Mouse (Mus musculus): Measurements from ENCODE around the gene Htatsf1. TPM values are rescaled to one million over a fixed set of nuclear protein-coding genes. Genes with fewer than 3 reads are reported as not detected.

The Htatsf1 gene
- polyA plus RNA-seq, 1 experiment from 2014 or later = 75.0 TPM

GRCm38 (mm10) chrX:57087806-57088205, 34.4 kb downstream of the Htatsf1 start, which contains the start of gene Vgll1:
Vgll1 (plus strand) TSS chrX:57088106.
- no peaks in the 10 kb centered on the region for H3K9me3 ChIP-seq (ENCODE audit: low read depth, low read length)
- H3K4me3 ChIP-seq (ENCODE audit: low read depth, low read length) = no peak within 1 kb of the TSS
- no peaks in the 10 kb centered on the region for H3K4me1 ChIP-seq (ENCODE audit: insufficient read depth)
- TF ChIP-seq CTCF (IDR thresholded peaks at IDR 0.05; ENCODE audit: low read depth) = no peak
- no peak within 1 kb of the TSS for H3K27ac ChIP-seq (ENCODE audit: low read depth)
- H3K4me2 ChIP-seq = no peak within 1 kb of the TSS
- H3K27me3 ChIP-seq (ENCODE audit: insufficient read depth, low read length) = no peaks in the 10 kb centered on the region
- H3K36me3 ChIP-seq (ENCODE audit: insufficient read depth) = no peaks in the 10 kb centered on the region
- ATAC-seq (ENCODE audit: insufficient read depth) (no peak), DNase-seq (no peak)
- WGBS = 67% methylated on average over 4 of the region's 4 CpGs
- H3K9ac ChIP-seq = no peak within 1 kb of the TSS

DNA sequence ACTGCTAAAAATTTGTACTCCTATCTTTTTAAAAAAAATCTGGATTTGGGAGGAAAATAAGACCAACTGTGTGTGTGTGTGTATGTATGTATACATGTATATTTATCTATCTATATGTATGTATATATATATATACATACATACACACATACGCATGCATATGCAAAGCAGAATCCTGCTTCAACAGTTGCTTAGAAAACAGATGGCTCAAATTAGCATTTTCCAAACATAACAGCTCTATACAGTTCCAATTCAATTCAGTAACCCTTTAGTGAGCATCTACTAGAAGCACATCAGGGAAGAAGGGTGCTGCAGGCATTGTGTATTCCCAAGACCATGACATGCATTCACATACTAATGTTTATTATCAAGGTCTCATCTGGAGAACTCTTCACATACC, 50.0 kb downstream of the Htatsf1 start:
- H3K27me3 ChIP-seq (ENCODE audit: insufficient read depth, low read length) = no peaks in the 10 kb centered on the region
- TF ChIP-seq CTCF (IDR thresholded peaks at IDR 0.05; ENCODE audit: low read depth) = no peak
- WGBS = 88% methylated on average over 1 of the region's 1 CpGs
- no peak overlapping the region for H3K4me3 ChIP-seq (ENCODE audit: low read depth, low read length)
- no peak for ATAC-seq (ENCODE audit: insufficient read depth)
- H3K27ac ChIP-seq (ENCODE audit: low read depth) = no peak overlapping the region
- no peak overlapping the region for H3K9ac ChIP-seq
- H3K9me3 ChIP-seq (ENCODE audit: low read depth, low read length) = no peaks in the 10 kb centered on the region
- no peaks in the 10 kb centered on the region for H3K36me3 ChIP-seq (ENCODE audit: insufficient read depth)
- no peaks in the 10 kb centered on the region for H3K4me1 ChIP-seq (ENCODE audit: insufficient read depth)
- DNase-seq = no peak
- H3K4me2 ChIP-seq = no peak overlapping the region

DNA sequence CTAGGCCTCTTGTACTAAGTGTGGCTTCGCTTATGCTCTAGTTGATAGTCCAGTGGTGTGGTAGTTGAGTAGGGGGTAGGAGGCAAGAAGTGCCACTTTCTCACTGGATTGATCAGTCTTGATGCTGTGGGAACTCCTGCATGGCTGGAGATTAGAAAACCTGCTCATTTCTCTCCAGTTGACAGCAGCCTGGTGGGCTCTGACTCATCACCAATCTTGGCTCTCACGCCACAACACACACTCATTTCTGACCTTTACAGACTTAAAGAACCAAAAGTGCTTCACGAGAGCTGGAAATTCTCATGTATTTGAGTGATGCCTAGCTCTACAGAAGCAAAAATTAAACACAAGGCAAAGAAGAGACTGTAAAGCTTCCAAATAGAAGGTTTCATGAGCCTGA, 53.6 kb downstream of the Htatsf1 start:
- H3K4me2 ChIP-seq = no peak overlapping the region
- no peaks in the 10 kb centered on the region for H3K4me1 ChIP-seq (ENCODE audit: insufficient read depth)
- ATAC-seq (ENCODE audit: insufficient read depth) = no peak
- no peaks in the 10 kb centered on the region for H3K27me3 ChIP-seq (ENCODE audit: insufficient read depth, low read length)
- no peak overlapping the region for H3K4me3 ChIP-seq (ENCODE audit: low read depth, low read length)
- no peaks in the 10 kb centered on the region for H3K36me3 ChIP-seq (ENCODE audit: insufficient read depth)
- H3K9ac ChIP-seq = no peak overlapping the region
- H3K27ac ChIP-seq (ENCODE audit: low read depth) = no peak overlapping the region
- WGBS = 80% methylated on average over 3 of the region's 3 CpGs
- DNase-seq = no peak
- no peak for TF ChIP-seq CTCF (IDR thresholded peaks at IDR 0.05; ENCODE audit: low read depth)
- no peaks in the 10 kb centered on the region for H3K9me3 ChIP-seq (ENCODE audit: low read depth, low read length)

Other genes starting within 250 kb of the Htatsf1 start
- 2.4 and 2.6 TPM in 2 replicates for gene Map7d3, start 231.3 kb upstream of the Htatsf1 start, polyA plus RNA-seq (2014; fragmentation: Nextera tagmentation; extraction: Ambion mirVana)
- not detected in 2 replicates for gene Adgrg4, start 183.4 kb upstream of the Htatsf1 start, polyA plus RNA-seq (2014; fragmentation: Nextera tagmentation; extraction: Ambion mirVana)
- not detected in 2 replicates for gene Brs3, start 10.5 kb upstream of the Htatsf1 start, polyA plus RNA-seq (2014; fragmentation: Nextera tagmentation; extraction: Ambion mirVana)
- 0.22 TPM in 1 of 2 replicates, not detected in the other for gene Vgll1, start 34.5 kb downstream of the Htatsf1 start, polyA plus RNA-seq (2014; fragmentation: Nextera tagmentation; extraction: Ambion mirVana)
- not detected in 2 replicates for gene Cd40lg, start 158.6 kb downstream of the Htatsf1 start, polyA plus RNA-seq (2014; fragmentation: Nextera tagmentation; extraction: Ambion mirVana)

Measured in lung, embryonic 14.5 days (tissue).